Mouse (Mus musculus) embryonic fibroblast, embryonic 13.5 days (primary cell): Measurements from ENCODE around the gene Ubxn10. TPM values are rescaled to one million over a fixed set of nuclear protein-coding genes. Genes with fewer than 3 reads are reported as not detected.
A peak's percentile ranks its signal among the peaks of the same experiment; 100 is the strongest.

Experiments
- H3K27ac ChIP-seq: 2 replicates; pipeline ENCODE4 v1.5.1; 2012; ENCODE audit warnings: low read length, control low read depth, inconsistent platforms; ENCODE audit not compliant: insufficient read depth
- H3K4me1 ChIP-seq: 2 replicates; pipeline ENCODE4 v1.6.1; 2011; ENCODE audit warnings: low read length; ENCODE audit not compliant: control insufficient read depth, insufficient read depth
- H3K4me3 ChIP-seq: 2 replicates; pipeline ENCODE4 v1.5.1; 2011; ENCODE audit warnings: mild to moderate bottlenecking, control low read depth, low read length; ENCODE audit not compliant: insufficient read depth
- CTCF ChIP-seq: IDR thresholded peaks from 2 replicates; pipeline ENCODE4 v1.5.1; 2011; ENCODE audit warnings: mild to moderate bottlenecking, control low read depth, low read length, moderate library complexity, borderline replicate concordance; ENCODE audit not compliant: insufficient read depth
- POLR2A ChIP-seq: IDR thresholded peaks from 2 replicates; pipeline ENCODE4 v1.6.1; 2011; ENCODE audit warnings: low read depth, mild to moderate bottlenecking, control low read depth, low read length, moderate library complexity
- polyA plus RNA-seq: library from polyadenylated mRNA; stranded (reverse); fragments of >200 nt; gene quantifications from 2 replicates; pipeline ENCODE4 v1.2.4, GENCODE M21; 2011; ENCODE audit warnings: low read depth; ENCODE audit not compliant: missing spikeins, insufficient read length

The Ubxn10 gene
- polyA plus RNA-seq, 1 experiment, result not detected

DNA sequence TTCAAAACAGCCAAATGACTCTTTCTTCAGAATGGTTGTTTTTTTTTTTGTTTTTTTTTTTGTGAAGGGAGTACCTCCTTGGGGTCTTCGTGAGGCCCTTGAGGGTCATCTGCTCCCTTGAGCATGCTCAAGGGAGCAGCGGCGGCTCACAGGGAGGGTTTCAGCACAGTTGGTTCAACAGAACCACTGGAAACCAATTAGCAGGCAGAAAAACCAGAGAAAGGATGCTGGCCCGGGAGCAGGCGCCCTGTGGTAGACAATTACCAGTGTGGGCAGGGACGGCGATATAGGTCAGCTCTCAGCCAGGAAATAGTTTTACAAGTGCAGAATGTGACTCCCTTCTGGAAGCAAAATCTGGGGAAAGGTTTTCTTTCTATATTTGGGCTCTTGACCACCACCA lies 33.4 kb downstream of the Ubxn10 start:
- no peaks in the 10 kb centered on the region for H3K4me1 ChIP-seq
- no peak overlapping the region for H3K4me3 ChIP-seq
- TF ChIP-seq CTCF (no peak), POLR2A (no peak)
- no peak overlapping the region for H3K27ac ChIP-seq

DNA sequence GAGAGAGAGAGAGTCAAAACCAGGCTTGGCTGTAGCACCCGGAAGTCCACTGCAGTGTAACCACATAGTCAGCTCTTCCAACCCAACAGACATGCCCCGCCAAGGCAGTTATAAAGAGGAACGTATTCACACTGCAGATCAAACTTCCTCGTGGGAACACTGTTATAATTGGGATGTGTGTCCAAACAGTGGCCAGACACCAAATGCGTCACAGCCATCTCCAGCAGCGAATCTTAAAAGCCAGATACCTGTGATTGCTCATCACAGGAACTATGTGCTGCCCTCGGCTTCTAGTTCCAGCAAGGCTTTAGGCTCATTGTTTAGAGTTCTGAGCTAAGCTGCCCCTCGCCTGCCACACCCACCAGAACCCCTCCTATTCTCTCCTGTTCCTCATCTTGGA lies 34.4 kb downstream of the Ubxn10 start:
- TF ChIP-seq POLR2A (no peak), CTCF (no peak)
- Histone ChIP-seq H3K4me3 (no peak overlapping the region), H3K27ac (no peak overlapping the region), H3K4me1 (no peaks in the 10 kb centered on the region)

DNA sequence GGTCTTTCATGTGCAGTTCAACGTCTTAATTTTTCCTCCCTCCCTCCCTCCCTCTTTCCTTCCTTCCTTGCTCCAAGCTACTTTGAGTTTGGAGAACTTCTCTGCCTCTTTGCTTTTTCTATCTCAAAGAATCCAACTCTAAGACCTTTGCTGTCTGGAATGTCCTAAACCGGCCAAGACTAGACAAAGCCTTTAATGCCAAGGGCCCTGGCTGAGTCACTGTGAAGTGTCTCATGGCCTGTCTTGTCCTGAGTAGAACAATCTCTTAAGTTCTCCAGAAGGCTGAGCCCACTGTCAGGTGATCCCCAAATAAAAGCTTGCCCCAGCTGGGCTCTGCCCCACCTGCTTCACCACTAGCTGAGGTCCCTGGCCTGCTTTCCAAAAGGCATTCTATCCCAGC lies 34.9 kb downstream of the Ubxn10 start:
- Histone ChIP-seq H3K27ac (no peak overlapping the region), H3K4me3 (no peak overlapping the region), H3K4me1 (no peaks in the 10 kb centered on the region)
- TF ChIP-seq POLR2A, result no peak
- TF ChIP-seq CTCF, result no peak

GRCm38 (mm10) chr4:138701111-138701510 lies 35.9 kb downstream of the Ubxn10 start:
- H3K27ac ChIP-seq, result no peak overlapping the region
- TF ChIP-seq POLR2A (no peak), CTCF (no peak)

GRCm38 (mm10) chr4:138700184-138700982 lies 36.6 kb downstream of the Ubxn10 start:
- Histone ChIP-seq H3K4me1 (no peaks in the 10 kb centered on the region), H3K4me3 (no peak overlapping the region), H3K27ac (no peak overlapping the region)
- TF ChIP-seq CTCF (peak; percentile 61; the same call in 1 of the 2 replicates), POLR2A (no peak)

More at GRCm38 (mm10) chr4:138701111-138701510, 35.9 kb downstream of the Ubxn10 start:
- H3K4me1 ChIP-seq, result no peaks in the 10 kb centered on the region
- no peak overlapping the region for H3K4me3 ChIP-seq

DNA sequence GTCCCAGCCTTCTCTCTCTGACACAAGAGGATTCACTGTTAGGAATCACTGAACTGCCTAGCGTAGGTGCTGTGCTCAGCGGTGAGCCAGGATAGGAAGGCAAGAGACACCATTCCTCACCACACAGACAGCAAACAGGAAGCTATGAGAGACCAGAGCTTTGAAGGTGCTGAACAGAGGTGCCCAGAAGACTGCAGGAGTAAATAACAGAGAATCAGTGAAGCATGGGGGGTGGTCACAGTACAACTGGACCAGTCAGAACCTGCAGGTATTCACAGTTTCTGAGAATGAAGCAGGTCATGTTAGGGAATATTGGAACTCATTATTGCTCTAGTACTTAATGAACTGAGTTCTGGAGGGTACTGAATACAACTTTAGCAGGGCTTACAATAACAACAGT lies 38.7 kb downstream of the Ubxn10 start:
- no peaks in the 10 kb centered on the region for H3K4me1 ChIP-seq
- TF ChIP-seq POLR2A (no peak), CTCF (no peak)
- H3K27ac ChIP-seq, result no peak overlapping the region
- H3K4me3 ChIP-seq, result no peak overlapping the region

DNA sequence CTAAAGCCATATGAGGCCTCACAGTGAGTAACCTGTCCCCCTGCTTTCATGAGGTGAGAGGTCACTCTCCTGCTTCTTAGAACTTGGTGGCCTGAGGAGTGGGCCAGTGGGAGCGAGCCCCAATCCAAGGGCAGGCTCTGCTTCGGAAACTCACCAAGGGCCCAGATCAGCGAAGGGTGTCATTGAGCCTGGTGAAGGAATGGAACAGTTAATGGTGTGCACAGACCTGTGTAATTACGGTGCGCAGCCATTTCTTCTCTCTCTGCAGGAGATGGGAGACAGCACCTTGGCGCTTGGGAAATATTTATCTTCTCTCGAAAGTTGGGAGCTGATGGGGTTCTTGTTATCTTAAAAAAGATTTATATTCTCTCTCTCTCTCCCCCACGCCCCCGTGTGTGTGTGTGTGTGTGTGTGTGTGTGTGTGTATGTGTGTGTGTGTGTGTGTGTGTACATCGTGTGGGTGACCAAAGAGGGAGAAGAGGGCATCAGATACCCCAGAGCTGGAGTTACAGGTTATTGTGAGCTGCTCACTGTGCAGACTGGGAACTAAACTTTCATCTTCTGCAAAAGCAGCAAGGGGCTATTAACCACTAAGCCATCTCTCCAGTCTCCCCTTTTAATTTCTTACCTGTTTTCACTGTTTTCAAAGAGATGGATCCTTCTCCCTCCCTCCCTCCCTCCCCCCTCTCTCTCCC lies 39.7 kb downstream of the Ubxn10 start:
- no peak overlapping the region for H3K4me3 ChIP-seq
- TF ChIP-seq POLR2A (no peak), CTCF (no peak)
- no peak overlapping the region for H3K27ac ChIP-seq
- no peaks in the 10 kb centered on the region for H3K4me1 ChIP-seq

GRCm38 (mm10) chr4:138696720-138697119 lies 40.2 kb downstream of the Ubxn10 start:
- no peaks in the 10 kb centered on the region for H3K4me1 ChIP-seq
- no peak overlapping the region for H3K4me3 ChIP-seq
- no peak overlapping the region for H3K27ac ChIP-seq
- TF ChIP-seq CTCF (no peak), POLR2A (no peak)

DNA sequence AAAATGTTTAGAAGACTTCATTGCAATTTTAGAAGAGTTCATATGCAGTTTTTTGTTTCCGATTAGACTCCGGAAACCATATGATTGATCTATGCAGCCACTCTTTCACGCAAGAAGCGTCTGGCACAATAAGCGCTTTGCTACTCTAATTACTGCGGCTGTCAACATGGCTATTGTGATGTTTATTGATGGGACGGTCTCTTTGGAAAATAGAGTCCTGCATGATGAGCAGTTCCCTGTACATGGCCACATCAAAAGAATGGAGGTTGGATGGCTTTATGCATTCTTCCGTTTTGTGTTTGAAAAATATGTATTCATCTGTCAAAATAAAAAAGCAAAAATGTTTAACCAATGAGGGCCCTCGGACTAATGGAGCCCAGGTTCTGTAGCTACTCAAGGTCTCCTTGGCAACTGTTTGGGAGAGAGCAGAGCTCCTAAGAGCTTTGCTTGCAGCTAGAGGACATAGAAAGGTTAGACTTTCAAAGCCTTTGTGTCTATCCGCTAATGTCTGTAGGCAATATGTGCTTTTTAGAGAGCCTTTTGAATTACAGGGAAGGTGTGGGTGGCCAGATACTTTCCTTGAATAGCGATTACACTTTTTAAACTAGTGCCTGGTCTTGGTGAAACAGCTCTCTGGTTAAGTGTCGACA lies 43.8 kb downstream of the Ubxn10 start:
- no peaks in the 10 kb centered on the region for H3K4me1 ChIP-seq
- no peak overlapping the region for H3K27ac ChIP-seq
- H3K4me3 ChIP-seq, result no peak overlapping the region
- no peak for TF ChIP-seq CTCF
- no peak for TF ChIP-seq POLR2A
